Mouse (Mus musculus): ENCODE measurements around the gene Slamf8. TPM values are rescaled to one million over a fixed set of nuclear protein-coding genes. Genes with fewer than 3 reads are reported as not detected.
A peak's percentile ranks its signal among the peaks of the same experiment; 100 is the strongest.

Gene Slamf8
- polyA plus RNA-seq, 1 experiment, result 18.6 TPM

DNA sequence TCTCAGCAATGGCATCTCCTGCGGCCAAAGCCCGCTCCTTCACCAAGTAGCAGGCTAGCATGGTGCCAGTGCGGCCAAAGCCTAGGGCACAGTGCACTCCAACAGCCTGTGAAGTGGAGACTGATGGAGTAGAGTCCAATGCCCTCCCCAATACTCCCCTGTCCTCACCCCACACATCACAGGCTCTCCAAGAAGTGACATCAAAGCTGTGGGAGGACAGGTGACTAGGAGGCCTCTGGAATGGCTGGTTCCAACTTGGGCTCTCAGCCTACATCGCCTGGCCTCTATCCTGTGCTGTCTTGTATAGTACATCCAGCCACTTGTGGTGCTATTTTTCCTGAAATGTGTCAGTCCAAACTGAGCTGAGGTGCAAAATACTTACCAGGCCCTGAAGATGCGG, 41.4 kb upstream of the Slamf8 start:
- no peaks in the 10 kb centered on the region for H3K4me1 ChIP-seq (ENCODE audit: control insufficient read depth, insufficient read depth, insufficient read length)
- no peaks in the 10 kb centered on the region for H3K36me3 ChIP-seq (ENCODE audit: control insufficient read depth, insufficient read depth, low read length)
- TF ChIP-seq POLR2A (IDR thresholded peaks at IDR 0.05; ENCODE audit: low read depth, low read length) (no peak), CTCF (IDR thresholded peaks at IDR 0.05; ENCODE audit: extremely low read depth, insufficient read depth, insufficient read length, insufficient replicate concordance) (no peak)
- H3K27ac ChIP-seq (ENCODE audit: insufficient read depth, low read length), result no peak overlapping the region
- DNase-seq (ENCODE audit: low read depth in 1 of 2, low spot score in 2 of 2), result no peak
- WGBS, result 93% methylated on average over 5 of the region's 5 CpGs
- no peak overlapping the region for H3K4me3 ChIP-seq (ENCODE audit: extremely low read depth, insufficient read depth, insufficient read length)
- no peaks in the 10 kb centered on the region for H3K27me3 ChIP-seq (ENCODE audit: control insufficient read depth, insufficient read depth, low read length)

DNA sequence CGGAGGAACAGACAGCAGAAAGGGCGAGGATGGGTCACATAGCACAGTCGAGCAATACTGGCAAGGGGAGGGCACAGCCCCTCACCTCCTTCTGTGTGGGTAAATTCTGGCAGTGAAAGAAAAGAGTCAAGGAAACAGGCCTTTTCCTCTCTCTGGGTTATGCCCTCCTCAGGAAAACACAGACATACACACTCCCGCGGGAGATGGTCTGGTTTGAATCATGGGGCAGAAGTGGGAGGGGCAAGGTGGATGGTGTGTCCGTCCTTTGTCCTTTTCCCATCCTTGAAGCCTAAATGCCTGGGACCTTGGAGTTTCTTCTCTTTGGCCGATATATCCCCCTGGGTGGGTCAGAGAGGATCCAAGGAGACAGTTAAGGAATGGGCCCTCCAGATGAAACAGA, 39.5 kb upstream of the Slamf8 start:
- no peak for TF ChIP-seq CTCF (IDR thresholded peaks at IDR 0.05; ENCODE audit: extremely low read depth, insufficient read depth, insufficient read length, insufficient replicate concordance)
- no peak for TF ChIP-seq POLR2A (IDR thresholded peaks at IDR 0.05; ENCODE audit: low read depth, low read length)
- 74% methylated on average over 7 of the region's 7 CpGs for WGBS
- H3K36me3 ChIP-seq (ENCODE audit: control insufficient read depth, insufficient read depth, low read length), result no peaks in the 10 kb centered on the region

DNA sequence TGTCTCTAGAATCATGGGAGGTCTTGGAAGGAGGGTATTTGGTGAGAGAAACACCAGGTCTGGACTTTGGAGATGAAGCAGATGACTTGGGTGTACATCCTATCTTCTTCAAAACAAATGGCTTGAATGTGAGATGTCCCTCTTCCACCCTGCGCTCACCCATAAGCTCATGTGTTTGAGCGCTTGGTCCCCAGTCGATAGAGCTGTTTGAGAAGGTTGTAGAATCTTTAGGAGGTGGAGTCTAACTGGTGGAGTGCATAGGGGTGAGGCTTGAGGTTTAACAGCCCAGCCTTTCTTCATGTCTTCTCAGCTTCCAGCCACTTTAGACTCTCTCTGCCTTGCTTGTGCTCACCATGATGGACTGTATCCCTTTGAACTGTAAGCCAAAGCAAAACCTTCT, 35.9 kb upstream of the Slamf8 start:
- Histone ChIP-seq H3K36me3 (ENCODE audit: control insufficient read depth, insufficient read depth, low read length) (no peaks in the 10 kb centered on the region), H3K4me1 (ENCODE audit: control insufficient read depth, insufficient read depth, insufficient read length) (no peaks in the 10 kb centered on the region), H3K4me3 (ENCODE audit: extremely low read depth, insufficient read depth, insufficient read length) (no peak overlapping the region), H3K27ac (ENCODE audit: insufficient read depth, low read length) (no peak overlapping the region), H3K27me3 (ENCODE audit: control insufficient read depth, insufficient read depth, low read length) (no peaks in the 10 kb centered on the region)
- no peak for DNase-seq (ENCODE audit: low read depth in 1 of 2, low spot score in 2 of 2)
- no peak for TF ChIP-seq POLR2A (IDR thresholded peaks at IDR 0.05; ENCODE audit: low read depth, low read length)
- WGBS, result 95% methylated on average over 3 of the region's 3 CpGs

More for the DNA sequence above, 39.5 kb upstream of the Slamf8 start:
- Histone ChIP-seq H3K27me3 (ENCODE audit: control insufficient read depth, insufficient read depth, low read length) (no peaks in the 10 kb centered on the region), H3K27ac (ENCODE audit: insufficient read depth, low read length) (no peak overlapping the region), H3K4me1 (ENCODE audit: control insufficient read depth, insufficient read depth, insufficient read length) (no peaks in the 10 kb centered on the region), H3K4me3 (ENCODE audit: extremely low read depth, insufficient read depth, insufficient read length) (no peak overlapping the region)
- no peak for DNase-seq (ENCODE audit: low read depth in 1 of 2, low spot score in 2 of 2)

DNA sequence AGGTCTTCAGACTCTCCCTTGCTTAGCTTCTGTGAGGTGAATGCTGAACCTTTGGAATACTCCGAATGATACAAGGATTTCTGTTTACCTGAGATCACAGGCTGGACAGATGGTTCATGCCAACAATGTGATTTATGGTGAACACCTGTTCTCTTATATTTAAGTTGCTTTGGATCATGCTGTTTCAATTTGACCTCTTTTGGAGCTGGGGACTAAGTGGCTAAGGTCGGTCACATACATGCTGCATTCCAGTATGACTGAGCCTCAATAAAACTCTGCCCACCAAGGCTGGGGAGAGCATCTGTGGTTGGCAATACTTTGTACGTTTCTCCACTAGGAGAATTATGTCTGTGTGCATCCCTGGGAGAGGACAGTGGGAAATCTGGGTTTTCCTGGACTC, 33.7 kb upstream of the Slamf8 start:
- Histone ChIP-seq H3K27ac (ENCODE audit: insufficient read depth, low read length) (no peak overlapping the region), H3K4me1 (ENCODE audit: control insufficient read depth, insufficient read depth, insufficient read length) (no peaks in the 10 kb centered on the region), H3K27me3 (ENCODE audit: control insufficient read depth, insufficient read depth, low read length) (no peaks in the 10 kb centered on the region), H3K4me3 (ENCODE audit: extremely low read depth, insufficient read depth, insufficient read length) (no peak overlapping the region), H3K36me3 (ENCODE audit: control insufficient read depth, insufficient read depth, low read length) (no peaks in the 10 kb centered on the region)
- no peak for DNase-seq (ENCODE audit: low read depth in 1 of 2, low spot score in 2 of 2)
- no peak for TF ChIP-seq POLR2A (IDR thresholded peaks at IDR 0.05; ENCODE audit: low read depth, low read length)
- no peak for TF ChIP-seq CTCF (IDR thresholded peaks at IDR 0.05; ENCODE audit: extremely low read depth, insufficient read depth, insufficient read length, insufficient replicate concordance)
- WGBS, result 80% methylated on average over 3 of the region's 3 CpGs

DNA sequence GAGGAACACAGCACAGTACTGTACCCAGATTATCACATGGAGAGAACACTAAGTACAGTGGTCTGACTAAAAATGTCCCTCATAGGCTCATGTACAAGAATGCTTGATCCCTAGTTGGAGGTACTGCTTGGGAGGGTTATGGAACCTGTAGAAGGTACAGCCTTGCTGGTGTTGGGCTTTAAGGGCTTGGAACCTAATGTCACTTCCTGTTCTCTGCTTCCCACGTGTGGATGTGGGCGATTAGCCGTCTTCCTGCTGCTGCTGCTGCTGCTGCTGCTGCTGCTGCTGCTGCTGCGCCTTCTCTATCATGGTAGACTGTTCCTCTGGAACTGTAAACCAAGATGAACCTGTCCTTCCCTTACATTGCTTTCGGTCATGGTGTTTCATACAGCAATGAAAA, 33.2 kb upstream of the Slamf8 start:
- TF ChIP-seq CTCF (IDR thresholded peaks at IDR 0.05; ENCODE audit: extremely low read depth, insufficient read depth, insufficient read length, insufficient replicate concordance) (no peak), POLR2A (IDR thresholded peaks at IDR 0.05; ENCODE audit: low read depth, low read length) (no peak)
- Histone ChIP-seq H3K27ac (ENCODE audit: insufficient read depth, low read length) (no peak overlapping the region), H3K4me3 (ENCODE audit: extremely low read depth, insufficient read depth, insufficient read length) (no peak overlapping the region), H3K36me3 (ENCODE audit: control insufficient read depth, insufficient read depth, low read length) (no peaks in the 10 kb centered on the region), H3K27me3 (ENCODE audit: control insufficient read depth, insufficient read depth, low read length) (no peaks in the 10 kb centered on the region), H3K4me1 (ENCODE audit: control insufficient read depth, insufficient read depth, insufficient read length) (no peaks in the 10 kb centered on the region)
- 38% methylated on average over 5 of the region's 5 CpGs for WGBS
- no peak for DNase-seq (ENCODE audit: low read depth in 1 of 2, low spot score in 2 of 2)

DNA sequence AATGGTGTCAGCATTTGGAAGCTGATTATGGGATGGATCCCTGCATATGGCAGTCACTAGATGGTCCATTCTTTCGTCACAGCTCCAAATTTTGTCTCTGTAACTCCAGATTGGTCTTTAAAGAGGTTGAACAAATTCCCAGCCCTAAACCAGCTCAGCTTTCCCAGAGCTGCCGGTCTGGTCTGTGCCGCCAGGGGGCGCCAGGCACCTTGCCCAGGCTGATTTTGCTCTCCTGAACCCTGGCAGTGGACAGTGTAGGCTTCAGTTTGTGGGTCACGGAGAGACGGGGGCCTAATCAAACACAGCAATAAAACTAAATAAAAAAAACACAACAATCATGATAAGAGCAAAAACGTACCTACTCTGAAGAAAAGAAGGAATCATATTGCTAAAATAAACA, 28.9 kb upstream of the Slamf8 start:
- H3K27me3 ChIP-seq (ENCODE audit: control insufficient read depth, insufficient read depth, low read length), result no peaks in the 10 kb centered on the region
- H3K36me3 ChIP-seq (ENCODE audit: control insufficient read depth, insufficient read depth, low read length), result no peaks in the 10 kb centered on the region
- peak; percentile 96 for TF ChIP-seq CTCF (IDR thresholded peaks at IDR 0.05; ENCODE audit: extremely low read depth, insufficient read depth, insufficient read length, insufficient replicate concordance)
- no peak for TF ChIP-seq POLR2A (IDR thresholded peaks at IDR 0.05; ENCODE audit: low read depth, low read length)
- H3K4me3 ChIP-seq (ENCODE audit: extremely low read depth, insufficient read depth, insufficient read length), result no peak overlapping the region
- no peak overlapping the region for H3K27ac ChIP-seq (ENCODE audit: insufficient read depth, low read length)
- no peaks in the 10 kb centered on the region for H3K4me1 ChIP-seq (ENCODE audit: control insufficient read depth, insufficient read depth, insufficient read length)
- DNase-seq (ENCODE audit: low read depth in 1 of 2, low spot score in 2 of 2), result peak; percentile 4 to 63
- 13% methylated on average over 7 of the region's 7 CpGs for WGBS

DNA sequence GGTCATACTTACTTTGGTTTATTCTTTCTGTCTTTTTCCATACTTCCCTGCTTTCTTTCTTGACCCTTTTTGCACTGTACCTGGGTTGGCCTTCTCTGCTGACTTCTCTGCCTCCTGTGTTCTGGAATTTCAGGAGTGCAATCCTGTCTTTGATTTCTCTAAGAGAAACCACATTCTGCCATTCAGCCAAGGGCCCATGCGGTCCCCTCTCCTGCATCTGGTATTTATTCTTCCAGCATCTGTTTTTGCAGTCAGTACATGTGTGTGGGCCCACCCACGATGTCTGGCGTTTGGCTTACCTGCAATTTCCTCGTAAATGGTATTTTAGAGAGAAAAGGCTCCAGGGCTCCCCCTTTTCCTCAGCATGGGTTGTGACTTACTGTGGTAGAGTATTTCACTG, 27.8 kb upstream of the Slamf8 start:
- no peak for TF ChIP-seq POLR2A (IDR thresholded peaks at IDR 0.05; ENCODE audit: low read depth, low read length)
- no peak for TF ChIP-seq CTCF (IDR thresholded peaks at IDR 0.05; ENCODE audit: extremely low read depth, insufficient read depth, insufficient read length, insufficient replicate concordance)
- no peak for DNase-seq (ENCODE audit: low read depth in 1 of 2, low spot score in 2 of 2)
- Histone ChIP-seq H3K27ac (ENCODE audit: insufficient read depth, low read length) (no peak overlapping the region), H3K36me3 (ENCODE audit: control insufficient read depth, insufficient read depth, low read length) (no peaks in the 10 kb centered on the region), H3K27me3 (ENCODE audit: control insufficient read depth, insufficient read depth, low read length) (no peaks in the 10 kb centered on the region), H3K4me3 (ENCODE audit: extremely low read depth, insufficient read depth, insufficient read length) (no peak overlapping the region), H3K4me1 (ENCODE audit: control insufficient read depth, insufficient read depth, insufficient read length) (no peaks in the 10 kb centered on the region)
- WGBS, result 90% methylated on average over 4 of the region's 4 CpGs

Measured in spleen, adult 2 months (tissue).